Mouse (Mus musculus): ENCODE data around the gene Frmd4b. TPM values are rescaled to one million over a fixed set of nuclear protein-coding genes. Genes with fewer than 3 reads are reported as not detected.

Gene Frmd4b
- total and polyA plus RNA-seq, 3 experiments: 0.13 to 0.70 (median 0.13) TPM

GRCm38 (mm10) chr6:97252086-97252485 is 365.3 kb downstream of the Frmd4b start:
- Histone ChIP-seq H3K79me2 (replicated peaks; ENCODE audit: control insufficient read depth, extremely low read depth, insufficient read depth, poor library complexity, severe bottlenecking) (no peaks in the 10 kb centered on the region), H3K9me3 (replicated peaks; ENCODE audit: low read length) (no peaks in the 10 kb centered on the region), H3K4me2 (ENCODE audit: insufficient read depth, low read depth, poor library complexity, severe bottlenecking) (no peak overlapping the region), H3K36me3 (replicated peaks in 1 of 2; ENCODE audit: control insufficient read depth in 1 of 2, insufficient read depth in 1 of 2, low read length in 1 of 2) (no peaks in the 10 kb centered on the region), H3K27ac (ENCODE audit: insufficient read depth, low read depth) (no peak overlapping the region), H3K4me3 (replicated peaks in 1 of 3; ENCODE audit: low read depth in 2 of 3, low read length in 2 of 3, poor library complexity in 1 of 3) (no peak overlapping the region), H3K9ac (ENCODE audit: insufficient read depth, low read depth) (no peak overlapping the region), H3K27me3 (replicated peaks) (no peaks in the 10 kb centered on the region), H3K4me1 (ENCODE audit: control insufficient read depth in 1 of 2, insufficient read depth in 2 of 2) (0 out of 4 replicates have a peak, but pooled peaks cover 0 to 7% of the 10 kb centered on the region in 2 experiments)
- no peak for DNase-seq (ENCODE audit: extremely low read depth)
- dilution Hi-C loops (cut with MboI; ENCODE audit: extremely low pct_ligation_motif_present, extremely low pct_unique_long_range_greater_than_20kb, low sequenced_read_pairs) (no loop called here), in situ Hi-C loops (cut with MboI; ENCODE audit: low pct_ligation_motif_present, low pct_unique_long_range_greater_than_20kb, low sequenced_read_pairs) (loop anchor here (25.0 kb wide), 1 partner anchor 485 kb away; no protein-coding TSS in a partner anchor)
- TF ChIP-seq USF1 (IDR thresholded peaks at IDR 0.05; ENCODE audit: low read depth, low read length): no peak
- no peak for TF ChIP-seq MEF2A (IDR thresholded peaks at IDR 0.05; ENCODE audit: borderline replicate concordance, low read depth, low read length)
- TF ChIP-seq ETS1 (conservative IDR thresholded peaks at IDR 0.05; ENCODE audit: low read depth, low read length): no peak
- no peak for TF ChIP-seq KAT2A (IDR thresholded peaks at IDR 0.05; ENCODE audit: insufficient replicate concordance, low read length)

DNA sequence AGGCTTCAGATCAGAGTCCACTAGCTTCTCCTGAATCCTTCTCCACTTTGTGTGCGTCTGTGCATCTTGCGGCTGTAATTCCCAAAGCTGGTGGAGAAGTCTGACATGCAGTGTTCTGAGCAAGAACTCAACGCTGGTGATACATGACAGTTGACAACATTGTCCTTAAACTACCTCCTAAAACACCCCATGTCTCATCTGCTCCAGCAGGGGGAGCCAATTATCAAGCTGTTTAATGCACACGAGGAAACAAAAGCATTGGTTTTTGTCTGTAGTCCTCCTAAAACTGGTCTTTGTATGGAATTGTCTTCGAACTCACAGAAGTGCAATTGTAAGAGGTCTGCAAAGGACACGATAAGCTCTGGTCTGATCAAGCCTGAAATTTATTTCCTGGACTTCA is 366.4 kb downstream of the Frmd4b start:
- Histone ChIP-seq H3K4me2 (ENCODE audit: insufficient read depth, low read depth, poor library complexity, severe bottlenecking) (peak overlapping the region; percentile 24; the same call in 1 of the 2 replicates), H3K27ac (ENCODE audit: insufficient read depth, low read depth) (no peak overlapping the region), H3K36me3 (replicated peaks in 1 of 2; ENCODE audit: control insufficient read depth in 1 of 2, insufficient read depth in 1 of 2, low read length in 1 of 2) (no peaks in the 10 kb centered on the region), H3K9ac (ENCODE audit: insufficient read depth, low read depth) (no peak overlapping the region), H3K4me3 (replicated peaks in 1 of 3; ENCODE audit: low read depth in 2 of 3, low read length in 2 of 3, poor library complexity in 1 of 3) (no peak overlapping the region), H3K79me2 (replicated peaks; ENCODE audit: control insufficient read depth, extremely low read depth, insufficient read depth, poor library complexity, severe bottlenecking) (no peaks in the 10 kb centered on the region), H3K27me3 (replicated peaks) (no peaks in the 10 kb centered on the region), H3K9me3 (replicated peaks; ENCODE audit: low read length) (no peaks in the 10 kb centered on the region), H3K4me1 (ENCODE audit: control insufficient read depth in 1 of 2, insufficient read depth in 2 of 2) (0 out of 4 replicates have a peak, but pooled peaks cover 0 to 7% of the 10 kb centered on the region in 2 experiments)
- TF ChIP-seq SMC3 (IDR thresholded peaks at IDR 0.05; ENCODE audit: low read depth, low read length) (peak; percentile 84), PAX5 (IDR thresholded peaks at IDR 0.05; ENCODE audit: low read length) (no peak), MYC (IDR thresholded peaks at IDR 0.05; ENCODE audit: low read depth, low read length) (no peak), SIN3A (IDR thresholded peaks at IDR 0.05; ENCODE audit: low read length) (no peak), CTCF (conservative IDR thresholded peaks at IDR 0.05 in 1 of 2, IDR thresholded peaks at IDR 0.05 in 1 of 2; ENCODE audit: low read depth in 2 of 2, low read length in 2 of 2) (peak; percentile 70 to 84), MEF2A (IDR thresholded peaks at IDR 0.05; ENCODE audit: borderline replicate concordance, low read depth, low read length) (no peak), CHD1 (IDR thresholded peaks at IDR 0.05; ENCODE audit: low read depth, low read length) (no peak), RAD21 (IDR thresholded peaks at IDR 0.05; ENCODE audit: low read depth, low read length) (peak; percentile 75), USF2 (conservative IDR thresholded peaks at IDR 0.05; ENCODE audit: low read depth, low read length) (no peak), JUND (conservative IDR thresholded peaks at IDR 0.05; ENCODE audit: low read depth, low read length) (no peak)
- in situ Hi-C loops (cut with MboI; ENCODE audit: low pct_ligation_motif_present, low pct_unique_long_range_greater_than_20kb, low sequenced_read_pairs): loop anchor here (25.0 kb wide), 1 partner anchor 486 kb away; no protein-coding TSS in a partner anchor
- peak; percentile 67 for DNase-seq (ENCODE audit: extremely low read depth)
- dilution Hi-C loops (cut with MboI; ENCODE audit: extremely low pct_ligation_motif_present, extremely low pct_unique_long_range_greater_than_20kb, low sequenced_read_pairs): no loop called here

- H3K9me3 ChIP-seq (replicated peaks; ENCODE audit: low read length): no peaks in the 10 kb centered on the region
- no peaks in the 10 kb centered on the region for H3K79me2 ChIP-seq (replicated peaks; ENCODE audit: control insufficient read depth, extremely low read depth, insufficient read depth, poor library complexity, severe bottlenecking)
- H3K4me1 ChIP-seq (ENCODE audit: control insufficient read depth in 1 of 2, insufficient read depth in 2 of 2): no peaks in the 10 kb centered on the region
- no peaks in the 10 kb centered on the region for H3K27me3 ChIP-seq (replicated peaks)
- in situ Hi-C loops (cut with MboI; ENCODE audit: low pct_ligation_motif_present, low pct_unique_long_range_greater_than_20kb, low sequenced_read_pairs) (no loop called here), dilution Hi-C loops (cut with MboI; ENCODE audit: extremely low pct_ligation_motif_present, extremely low pct_unique_long_range_greater_than_20kb, low sequenced_read_pairs) (no loop called here)
- no peaks in the 10 kb centered on the region for H3K36me3 ChIP-seq (replicated peaks in 1 of 2; ENCODE audit: control insufficient read depth in 1 of 2, insufficient read depth in 1 of 2, low read length in 1 of 2)
- DNase-seq (ENCODE audit: extremely low read depth): no peak
- H3K9ac ChIP-seq (ENCODE audit: insufficient read depth, low read depth): no peak overlapping the region
- no peak overlapping the region for H3K4me2 ChIP-seq (ENCODE audit: insufficient read depth, low read depth, poor library complexity, severe bottlenecking)
- no peak overlapping the region for H3K27ac ChIP-seq (ENCODE audit: insufficient read depth, low read depth)
- H3K4me3 ChIP-seq (replicated peaks in 1 of 3; ENCODE audit: low read depth in 2 of 3, low read length in 2 of 3, poor library complexity in 1 of 3): no peak overlapping the region
- TF ChIP-seq TBP (conservative IDR thresholded peaks at IDR 0.05; ENCODE audit: low read depth, low read length) (no peak), ZKSCAN1 (IDR thresholded peaks at IDR 0.05; ENCODE audit: borderline replicate concordance, low read depth, low read length) (no peak), JUND (conservative IDR thresholded peaks at IDR 0.05; ENCODE audit: low read depth, low read length) (no peak), SMC3 (IDR thresholded peaks at IDR 0.05; ENCODE audit: low read depth, low read length) (no peak), MAFK (IDR thresholded peaks at IDR 0.05; ENCODE audit: insufficient replicate concordance, low read length) (peak; percentile 92), POLR2A (IDR thresholded peaks at IDR 0.05; ENCODE audit: low read depth, low read length) (no peak), GABPA (IDR thresholded peaks at IDR 0.05; ENCODE audit: insufficient replicate concordance, low read depth, low read length) (no peak)
These were observed 372.1 kb downstream of the Frmd4b start for GRCm38 (mm10) chr6:97245200-97245599.

Data from CH12.LX (cell line).